Mouse (Mus musculus) lung, postnatal 0 days (tissue): ENCODE measurements at regions not wholly inside any gene's neighbourhood (a gene's known extent, or its start where the extent isn't known, plus 50 kb on each side); places are given as distances from the start of the nearest gene placed in this dataset.

ENCODE experiments used
- CTCF ChIP-seq: IDR thresholded peaks from 2 replicates; pipeline ENCODE4 v1.5.1; 2016; ENCODE audit warnings: antibody characterized with exemption, mild to moderate bottlenecking
- EP300 ChIP-seq: IDR thresholded peaks from 2 replicates; pipeline ENCODE4 v1.6.1; 2016; ENCODE audit warnings: antibody characterized with exemption, mild to moderate bottlenecking, control low read depth

GRCm38 (mm10) chr2:144188485-144188884, 82.0 kb upstream of the Mgme1 start:
- TF ChIP-seq CTCF, result no peak
- TF ChIP-seq EP300, result no peak
